14 mouse cellular contexts compared by ENCODE assay signal in the genomic region with DNA sequence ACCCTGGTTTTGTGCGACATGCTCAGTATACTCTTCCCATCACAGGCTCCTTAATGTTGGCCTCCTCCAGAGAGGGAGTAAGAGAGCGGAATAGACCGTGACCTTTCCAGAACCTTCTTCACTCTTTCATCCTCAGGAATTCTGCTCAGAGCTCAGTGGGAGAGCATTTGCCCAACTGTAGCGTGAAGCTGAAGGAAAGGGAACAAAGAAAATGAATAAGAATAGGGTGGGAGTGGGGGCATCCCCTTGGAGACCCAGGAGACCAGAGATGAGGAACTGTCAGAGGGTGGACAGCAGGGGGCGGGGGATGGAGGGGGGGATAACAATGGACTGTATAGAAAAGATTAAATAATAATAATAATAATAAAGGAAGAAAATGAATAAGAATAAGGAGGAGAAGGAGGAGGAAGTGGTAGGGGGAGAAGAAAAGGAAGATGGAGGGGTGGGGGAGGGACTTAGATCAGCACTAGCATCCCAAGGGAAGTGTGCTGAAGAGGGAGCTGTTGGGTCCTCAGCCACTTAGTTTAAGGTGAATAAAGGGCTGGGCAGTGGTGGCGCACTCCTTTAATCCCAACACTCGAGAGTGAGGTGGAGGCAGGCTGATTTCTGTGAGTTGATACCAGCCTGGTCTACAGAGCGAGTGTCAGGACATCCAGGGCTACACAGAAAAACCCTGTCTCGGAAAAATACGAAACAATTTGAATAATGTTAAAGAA. TPM values are rescaled to one million over a fixed set of nuclear protein-coding genes. Genes with fewer than 3 reads are reported as not detected.
DNase-seq lines count a peak whose midpoint lies in the region; ATAC-seq and TF ChIP-seq lines count a peak whose summit lies in the region.
"Had no signal": no experiment of that assay in that cellular context is flagged by ENCODE, and none has a peak within 500 bp of the region (broad histone marks: within the 10 kb centered on the region; RNA-seq: fewer than 3 reads in every experiment).

No protein-coding gene starts in this region.

- H3K27me3 ChIP-seq in forebrain, embryonic 10.5 days (ENCODE audit: poor library complexity, severe bottlenecking): no peaks in the 10 kb centered on the region
- no peaks in the 10 kb centered on the region for H3K27me3 ChIP-seq in forebrain, postnatal 0 days (ENCODE audit: insufficient read depth, low read length)
- no peaks in the 10 kb centered on the region for H3K27me3 ChIP-seq in kidney, embryonic 14.5 days (ENCODE audit: control insufficient read depth, insufficient read depth, low read length)
- H3K27me3 ChIP-seq in midbrain, embryonic 12.5 days: no peaks in the 10 kb centered on the region
- H3K27me3 ChIP-seq in midbrain, postnatal 0 days (ENCODE audit: insufficient read depth, low read length): no peaks in the 10 kb centered on the region
- H3K27me3 ChIP-seq: forebrain, embryonic 13.5 days; hindbrain, embryonic 13.5 days; neural tube, embryonic 13.5 days had no signal

- no peak for ATAC-seq in forebrain, postnatal 0 days
- ATAC-seq in kidney, embryonic 14.5 days (ENCODE audit: low FRiP score, low TSS enrichment): 0 out of 2 replicates have a peak, but pooled peaks have one; percentile 28
- 0 out of 2 replicates have a peak, but pooled peaks have one; percentile 47 for ATAC-seq in midbrain, embryonic 12.5 days (ENCODE audit: low FRiP score, low read depth)
- no peak for ATAC-seq in midbrain, postnatal 0 days (ENCODE audit: low FRiP score)
- ATAC-seq: forebrain, embryonic 13.5 days; intestine, postnatal 0 days had no signal

- TF ChIP-seq CTCF in forebrain, postnatal 0 days (IDR thresholded peaks at IDR 0.05; ENCODE audit: low read depth): no peak
- TF ChIP-seq CTCF in midbrain, postnatal 0 days (IDR thresholded peaks at IDR 0.05): no peak

- H3K4me2 ChIP-seq in forebrain, postnatal 0 days (ENCODE audit: low read depth): no peak overlapping the region
- 0 out of 2 replicates have a peak overlapping the region, but pooled peaks have one; percentile 5 for H3K4me2 ChIP-seq in kidney, embryonic 14.5 days (replicated peaks; ENCODE audit: low read depth, low read length)
- H3K4me2 ChIP-seq in midbrain, embryonic 12.5 days (replicated peaks): 0 out of 2 replicates have a peak overlapping the region, but pooled peaks have one; percentile 0
- no peak overlapping the region for H3K4me2 ChIP-seq in midbrain, postnatal 0 days (ENCODE audit: low read depth, low read length, poor library complexity, severe bottlenecking)
- H3K4me2 ChIP-seq: neural tube, embryonic 13.5 days had no signal

- no peak for DNase-seq in forebrain, embryonic 10.5 days (ENCODE audit: extremely low spot score, low spot score)
- DNase-seq in forebrain, postnatal 0 days: no peak
- DNase-seq in kidney, postnatal 14 days: no peak
- DNase-seq in midbrain, postnatal 0 days (ENCODE audit: low spot score): no peak
- DNase-seq in cerebellum, postnatal 25 days: no peak
- no peak for DNase-seq in retina, postnatal 1 day
- DNase-seq: cerebellum, adult 9-11 months; right cerebral cortex, postnatal 14 days had no signal

- H3K4me1 ChIP-seq in forebrain, embryonic 10.5 days: peaks cover 20% of the 10 kb centered on the region
- no peaks in the 10 kb centered on the region for H3K4me1 ChIP-seq in forebrain, postnatal 0 days (ENCODE audit: insufficient read depth)
- H3K4me1 ChIP-seq in kidney, embryonic 14.5 days (ENCODE audit: control insufficient read depth, insufficient read depth, low read length): no peaks in the 10 kb centered on the region
- peaks cover 11% of the 10 kb centered on the region; the same call in 1 of the 2 replicates for H3K4me1 ChIP-seq in midbrain, embryonic 12.5 days
- no peaks in the 10 kb centered on the region for H3K4me1 ChIP-seq in midbrain, postnatal 0 days (ENCODE audit: insufficient read depth, low read length)

- no peak overlapping the region for H3K9ac ChIP-seq in forebrain, postnatal 0 days
- no peak overlapping the region for H3K9ac ChIP-seq in kidney, embryonic 14.5 days (ENCODE audit: low read depth, low read length)
- H3K9ac ChIP-seq in midbrain, embryonic 12.5 days (replicated peaks): no peak overlapping the region
- H3K9ac ChIP-seq in midbrain, postnatal 0 days (replicated peaks; ENCODE audit: low read length, poor library complexity, severe bottlenecking): no peak overlapping the region
- H3K9ac ChIP-seq: forebrain, embryonic 13.5 days; hindbrain, embryonic 13.5 days; neural tube, embryonic 13.5 days had no signal

- no peak overlapping the region for H3K27ac ChIP-seq in forebrain, embryonic 10.5 days
- no peak overlapping the region for H3K27ac ChIP-seq in forebrain, postnatal 0 days (ENCODE audit: low read depth, low read length)
- H3K27ac ChIP-seq in kidney, embryonic 14.5 days (ENCODE audit: low read depth, low read length): no peak overlapping the region
- H3K27ac ChIP-seq in midbrain, embryonic 12.5 days (replicated peaks): no peak overlapping the region
- no peak overlapping the region for H3K27ac ChIP-seq in midbrain, postnatal 0 days (ENCODE audit: low read depth, low read length)
- H3K27ac ChIP-seq: forebrain, embryonic 13.5 days; hindbrain, embryonic 13.5 days; neural tube, embryonic 13.5 days had no signal

- H3K9me3 ChIP-seq in forebrain, embryonic 10.5 days: no peaks in the 10 kb centered on the region
- no peaks in the 10 kb centered on the region for H3K9me3 ChIP-seq in forebrain, postnatal 0 days (ENCODE audit: low read length)
- H3K9me3 ChIP-seq in kidney, embryonic 14.5 days (ENCODE audit: control insufficient read depth, low read length): no peaks in the 10 kb centered on the region
- H3K9me3 ChIP-seq in midbrain, embryonic 12.5 days: no peaks in the 10 kb centered on the region
- H3K9me3 ChIP-seq in midbrain, postnatal 0 days (ENCODE audit: low read length): no peaks in the 10 kb centered on the region
- H3K9me3 ChIP-seq: forebrain, embryonic 13.5 days; hindbrain, embryonic 13.5 days; neural tube, embryonic 13.5 days had no signal

- 36% methylated on average over 10 of the region's 10 CpGs for WGBS in forebrain, embryonic 10.5 days
- WGBS in forebrain, postnatal 0 days: 48% methylated on average over 10 of the region's 10 CpGs
- 68% methylated on average over 10 of the region's 10 CpGs for WGBS in kidney, embryonic 14.5 days
- WGBS in midbrain, embryonic 12.5 days: 31% methylated on average over 10 of the region's 10 CpGs
- WGBS in midbrain, postnatal 0 days: 39% methylated on average over 10 of the region's 10 CpGs

- H3K36me3 ChIP-seq in forebrain, embryonic 10.5 days (replicated peaks): no peaks in the 10 kb centered on the region
- H3K36me3 ChIP-seq in forebrain, postnatal 0 days (ENCODE audit: insufficient read depth): no peaks in the 10 kb centered on the region
- no peaks in the 10 kb centered on the region for H3K36me3 ChIP-seq in kidney, embryonic 14.5 days (ENCODE audit: control insufficient read depth, insufficient read depth, low read length)
- no peaks in the 10 kb centered on the region for H3K36me3 ChIP-seq in midbrain, embryonic 12.5 days
- no peaks in the 10 kb centered on the region for H3K36me3 ChIP-seq in midbrain, postnatal 0 days (ENCODE audit: insufficient read depth, low read length)
- H3K36me3 ChIP-seq: hindbrain, embryonic 13.5 days; neural tube, embryonic 13.5 days had no signal

- 0 out of 2 replicates have a peak overlapping the region, but pooled peaks have one; percentile 0 for H3K4me3 ChIP-seq in forebrain, embryonic 10.5 days
- no peak overlapping the region for H3K4me3 ChIP-seq in forebrain, postnatal 0 days (ENCODE audit: low read depth, low read length)
- no peak overlapping the region for H3K4me3 ChIP-seq in kidney, embryonic 14.5 days (ENCODE audit: low read length)
- H3K4me3 ChIP-seq in midbrain, embryonic 12.5 days: no peak overlapping the region
- no peak overlapping the region for H3K4me3 ChIP-seq in midbrain, postnatal 0 days (ENCODE audit: low read depth, low read length)
- H3K4me3 ChIP-seq: forebrain, embryonic 13.5 days; hindbrain, embryonic 13.5 days; neural tube, embryonic 13.5 days had no signal

RNA-seq across cellular contexts. Expression of gene Akr1b8, which starts 9.6 kb away (rescaled TPM):
- 12.8 and 14.2 TPM in 2 replicates for polyA plus RNA-seq in forebrain, embryonic 10.5 days (2016; fragmentation: Nextera tagmentation; extraction: Ambion mirVana)
- total RNA-seq in forebrain, postnatal 0 days (2014; rRNA removed): 1.1 and 3.6 TPM in 2 replicates
- 1.7 and 2.5 TPM in 2 replicates for polyA plus RNA-seq in forebrain, postnatal 0 days (2015; fragmentation: Nextera tagmentation; extraction: Ambion mirVana)
- 14.9 and 15.6 TPM in 2 replicates for polyA plus RNA-seq in kidney, embryonic 14.5 days (2014; fragmentation: Nextera tagmentation; extraction: Ambion mirVana)
- polyA plus RNA-seq in midbrain, embryonic 12.5 days (2016; fragmentation: Nextera tagmentation; extraction: Ambion mirVana): 15.7 and 18.3 TPM in 2 replicates
- 0.38 and 1.4 TPM in 2 replicates for total RNA-seq in midbrain, postnatal 0 days (2014; rRNA removed)
- polyA plus RNA-seq in midbrain, postnatal 0 days (2015; fragmentation: Nextera tagmentation; extraction: Ambion mirVana): 2.0 and 2.2 TPM in 2 replicates

RNA-seq across cellular contexts. Expression of gene Akr1b3, which starts 27.0 kb away (rescaled TPM):
- 258 and 262 TPM in 2 replicates for polyA plus RNA-seq in forebrain, embryonic 10.5 days (2016; fragmentation: Nextera tagmentation; extraction: Ambion mirVana)
- 78.5 and 88.6 TPM in 2 replicates for total RNA-seq in forebrain, postnatal 0 days (2014; rRNA removed)
- polyA plus RNA-seq in forebrain, postnatal 0 days (2015; fragmentation: Nextera tagmentation; extraction: Ambion mirVana): 98.3 and 117 TPM in 2 replicates
- 186 and 207 TPM in 2 replicates for polyA plus RNA-seq in kidney, embryonic 14.5 days (2014; fragmentation: Nextera tagmentation; extraction: Ambion mirVana)
- 155 and 173 TPM in 2 replicates for polyA plus RNA-seq in midbrain, embryonic 12.5 days (2016; fragmentation: Nextera tagmentation; extraction: Ambion mirVana)
- total RNA-seq in midbrain, postnatal 0 days (2014; rRNA removed): 65.2 and 79.8 TPM in 2 replicates
- 102 and 105 TPM in 2 replicates for polyA plus RNA-seq in midbrain, postnatal 0 days (2015; fragmentation: Nextera tagmentation; extraction: Ambion mirVana)

RNA-seq across cellular contexts. Expression of gene Akr1b10, which starts 39.7 kb away (rescaled TPM):
- 11.0 and 11.9 TPM in 2 replicates for polyA plus RNA-seq in forebrain, embryonic 10.5 days (2016; fragmentation: Nextera tagmentation; extraction: Ambion mirVana)
- total RNA-seq in forebrain, postnatal 0 days (2014; rRNA removed): 8.4 and 9.0 TPM in 2 replicates
- 8.0 and 9.9 TPM in 2 replicates for polyA plus RNA-seq in forebrain, postnatal 0 days (2015; fragmentation: Nextera tagmentation; extraction: Ambion mirVana)
- polyA plus RNA-seq in kidney, embryonic 14.5 days (2014; fragmentation: Nextera tagmentation; extraction: Ambion mirVana): 24.2 and 27.6 TPM in 2 replicates
- 10.1 and 12.1 TPM in 2 replicates for polyA plus RNA-seq in midbrain, embryonic 12.5 days (2016; fragmentation: Nextera tagmentation; extraction: Ambion mirVana)
- 9.5 and 13.8 TPM in 2 replicates for total RNA-seq in midbrain, postnatal 0 days (2014; rRNA removed)
- polyA plus RNA-seq in midbrain, postnatal 0 days (2015; fragmentation: Nextera tagmentation; extraction: Ambion mirVana): 15.0 and 15.4 TPM in 2 replicates

Comparison
In these comparisons a context has a peak if more than half of its experiments do, and no peak if none do; other contexts are left out.
1. ATAC-seq: peak in kidney, embryonic 14.5 days (single experiment) and midbrain, embryonic 12.5 days (single experiment); none in forebrain, postnatal 0 days (single experiment) and midbrain, postnatal 0 days (single experiment).
2. H3K4me2 ChIP-seq: peak in kidney, embryonic 14.5 days (single experiment) and midbrain, embryonic 12.5 days (single experiment); none in forebrain, postnatal 0 days (single experiment) and midbrain, postnatal 0 days (single experiment).